Mouse (Mus musculus) testis, adult 2 months (tissue): ENCODE measurements around the gene Slc15a1. TPM values are rescaled to one million over a fixed set of nuclear protein-coding genes. Genes with fewer than 3 reads are reported as not detected.

Experiments
- H3K27ac ChIP-seq: fragments of 200-500 bp; 2 replicates; pipeline ENCODE4 v1.5.1; 2012; ENCODE audit warnings: low read depth, low read length; ENCODE audit not compliant: control insufficient read depth, insufficient read depth
- H3K27me3 ChIP-seq: fragments of 200-500 bp; 2 replicates; pipeline ENCODE4 v1.6.1; 2012; ENCODE audit warnings: mild to moderate bottlenecking, low read length, moderate library complexity; ENCODE audit not compliant: control insufficient read depth, insufficient read depth
- H3K36me3 ChIP-seq: fragments of 200-500 bp; 2 replicates; pipeline ENCODE4 v1.6.1; 2012; ENCODE audit warnings: mild to moderate bottlenecking, low read length; ENCODE audit not compliant: control insufficient read depth, insufficient read depth
- H3K4me1 ChIP-seq: fragments of 200-500 bp; 2 replicates; pipeline ENCODE4 v1.6.1; 2012; ENCODE audit warnings: low read length; ENCODE audit not compliant: control insufficient read depth, insufficient read depth
- H3K4me3 ChIP-seq: fragments of 200-500 bp; 2 replicates; pipeline ENCODE4 v1.5.1; 2012; ENCODE audit warnings: low read depth, mild to moderate bottlenecking, low read length, moderate library complexity, mixed read lengths; ENCODE audit not compliant: control insufficient read depth
- CTCF ChIP-seq: fragments of 200-500 bp; IDR thresholded peaks from 2 replicates; pipeline ENCODE4 v1.5.1; 2012; ENCODE audit warnings: low read depth, mild to moderate bottlenecking, inconsistent platforms, low read length, moderate library complexity; ENCODE audit not compliant: control insufficient read depth, insufficient read depth, insufficient replicate concordance
- POLR2A ChIP-seq: fragments of 200-500 bp; IDR thresholded peaks from 2 replicates; pipeline ENCODE4 v1.6.1; 2012; ENCODE audit warnings: low read depth, mild to moderate bottlenecking, inconsistent platforms, low read length, moderate library complexity; ENCODE audit not compliant: control insufficient read depth
- polyA plus RNA-seq: library from polyadenylated mRNA; depleted of rRNA; stranded (reverse); fragments of >200 nt; gene quantifications from 2 replicates; pipeline ENCODE4 v1.2.3, GENCODE M21; 2012

Gene Slc15a1
- polyA plus RNA-seq, 1 experiment: 0.96 TPM

GRCm38 (mm10) chr14:121477925-121478693 is 26.9 kb downstream of the Slc15a1 start:
- Histone ChIP-seq H3K27me3 (no peaks in the 10 kb centered on the region), H3K27ac (no peak overlapping the region), H3K4me1 (no peaks in the 10 kb centered on the region), H3K36me3 (no peaks in the 10 kb centered on the region), H3K4me3 (no peak overlapping the region)
- TF ChIP-seq POLR2A (no peak), CTCF (no peak)

- Histone ChIP-seq H3K27ac (no peak overlapping the region), H3K27me3 (no peaks in the 10 kb centered on the region), H3K36me3 (no peaks in the 10 kb centered on the region), H3K4me1 (no peaks in the 10 kb centered on the region), H3K4me3 (no peak overlapping the region)
- TF ChIP-seq CTCF (no peak), POLR2A (no peak)
Measured at GRCm38 (mm10) chr14:121473869-121474268, 31.2 kb downstream of the Slc15a1 start.

GRCm38 (mm10) chr14:121471545-121472121 is 33.4 kb downstream of the Slc15a1 start:
- TF ChIP-seq POLR2A (no peak), CTCF (no peak)
- H3K36me3 ChIP-seq: no peaks in the 10 kb centered on the region
- H3K4me1 ChIP-seq: no peaks in the 10 kb centered on the region
- no peaks in the 10 kb centered on the region for H3K27me3 ChIP-seq
- H3K4me3 ChIP-seq: no peak overlapping the region
- H3K27ac ChIP-seq: no peak overlapping the region

DNA sequence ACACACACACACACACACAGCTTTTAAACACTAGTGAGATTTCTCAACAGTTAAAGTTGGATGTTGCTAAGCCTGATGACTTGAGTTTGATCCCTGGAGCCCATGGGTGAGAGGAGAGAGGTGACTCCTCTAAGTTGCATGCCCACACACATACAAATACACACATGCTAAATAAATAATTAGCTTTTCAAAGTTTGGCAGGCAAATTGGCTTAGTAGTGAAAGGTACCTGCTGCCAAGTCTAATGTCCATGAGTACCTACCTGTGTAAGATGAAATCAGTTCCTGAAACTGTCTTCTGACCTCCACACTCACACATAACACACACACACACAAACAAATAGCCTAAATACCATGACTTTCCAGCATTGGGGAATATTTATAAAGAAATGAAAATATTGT is 35.5 kb downstream of the Slc15a1 start:
- no peaks in the 10 kb centered on the region for H3K36me3 ChIP-seq
- no peak overlapping the region for H3K27ac ChIP-seq
- H3K4me1 ChIP-seq: no peaks in the 10 kb centered on the region
- no peaks in the 10 kb centered on the region for H3K27me3 ChIP-seq
- no peak for TF ChIP-seq CTCF
- no peak for TF ChIP-seq POLR2A
- H3K4me3 ChIP-seq: no peak overlapping the region

- TF ChIP-seq POLR2A (no peak), CTCF (no peak)
- Histone ChIP-seq H3K36me3 (no peaks in the 10 kb centered on the region), H3K27me3 (no peaks in the 10 kb centered on the region), H3K27ac (no peak overlapping the region), H3K4me1 (no peaks in the 10 kb centered on the region), H3K4me3 (no peak overlapping the region)
Measured at GRCm38 (mm10) chr14:121467646-121468045, 37.4 kb downstream of the Slc15a1 start.

DNA sequence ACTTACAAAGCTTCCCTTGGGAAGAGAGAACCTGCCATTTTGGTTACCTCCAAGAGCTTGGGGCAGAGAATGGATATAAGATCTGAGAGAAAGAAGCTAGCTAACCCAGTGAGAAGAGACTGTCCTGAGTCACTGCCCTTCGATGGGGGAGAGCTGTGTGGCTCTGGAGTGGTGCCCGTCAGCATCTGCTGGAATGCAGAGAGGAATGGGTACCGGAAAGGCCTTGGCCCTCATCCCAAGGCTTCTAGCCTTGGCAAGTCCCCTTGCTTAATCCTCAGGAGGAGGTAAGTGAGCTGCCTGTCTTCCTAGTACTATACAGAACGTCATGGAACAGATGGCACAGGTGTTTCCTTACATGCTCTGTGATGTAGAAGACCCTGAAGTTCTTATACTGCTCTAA is 38.6 kb downstream of the Slc15a1 start:
- Histone ChIP-seq H3K4me1 (no peaks in the 10 kb centered on the region), H3K27me3 (no peaks in the 10 kb centered on the region), H3K27ac (no peak overlapping the region), H3K4me3 (no peak overlapping the region), H3K36me3 (no peaks in the 10 kb centered on the region)
- TF ChIP-seq POLR2A (no peak), CTCF (no peak)

DNA sequence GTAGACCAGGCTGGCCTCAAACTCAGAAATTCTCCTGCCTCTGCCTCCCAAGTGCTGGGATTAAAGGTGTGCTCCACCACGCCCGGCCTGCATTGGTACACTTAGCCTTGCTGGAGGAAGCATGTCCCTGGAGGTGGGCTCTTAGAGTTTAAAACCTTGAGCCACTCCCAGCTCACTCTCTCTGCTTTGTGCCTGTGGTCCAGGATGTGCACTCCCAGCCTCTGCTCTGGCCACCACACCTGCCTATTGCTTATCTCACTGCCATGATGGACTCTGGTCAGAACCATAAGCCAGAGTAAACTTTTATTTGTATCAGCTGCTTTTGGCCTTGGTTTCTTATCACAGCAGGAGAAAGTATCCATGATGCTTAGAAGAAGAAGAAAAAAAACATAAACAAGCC is 40.7 kb downstream of the Slc15a1 start:
- no peak overlapping the region for H3K4me3 ChIP-seq
- no peaks in the 10 kb centered on the region for H3K4me1 ChIP-seq
- H3K27me3 ChIP-seq: no peaks in the 10 kb centered on the region
- no peak overlapping the region for H3K27ac ChIP-seq
- no peaks in the 10 kb centered on the region for H3K36me3 ChIP-seq
- TF ChIP-seq POLR2A: no peak
- no peak for TF ChIP-seq CTCF
